26 mouse cellular contexts compared by ENCODE assay signal in genomic region chr13:47133058-47133457, GRCm38 (mm10).
"Had no signal": no experiment of that assay in that cellular context is flagged by ENCODE, and none has a peak within 500 bp of the region (broad histone marks: within the 10 kb centered on the region; RNA-seq: fewer than 3 reads in every experiment).

No protein-coding gene starts in this region.

- H3K27ac ChIP-seq: gastrocnemius, adult 2 months; heart, embryonic 10.5 days; hindbrain, embryonic 10.5 days; hindbrain, embryonic 12.5 days; hindbrain, embryonic 14.5 days; intestine, embryonic 15.5 days; left cerebral cortex, adult 2 months; limb, embryonic 10.5 days; limb, embryonic 12.5 days; liver, embryonic 13.5 days; liver, embryonic 15.5 days had no signal

- H3K9ac ChIP-seq: heart, embryonic 12.5 days; hindbrain, embryonic 12.5 days; hindbrain, embryonic 14.5 days; intestine, embryonic 15.5 days; limb, embryonic 12.5 days; liver, embryonic 13.5 days; liver, embryonic 15.5 days had no signal

- ATAC-seq: hindbrain, embryonic 16.5 days; intestine, embryonic 15.5 days; intestine, postnatal 0 days had no signal

- H3K4me2 ChIP-seq: heart, embryonic 12.5 days; hindbrain, embryonic 12.5 days; hindbrain, embryonic 14.5 days; intestine, embryonic 15.5 days; limb, embryonic 12.5 days; liver, embryonic 11.5 days; liver, embryonic 13.5 days; liver, embryonic 15.5 days had no signal

- H3K4me1 ChIP-seq: hindbrain, embryonic 12.5 days; intestine, embryonic 15.5 days; limb, embryonic 10.5 days; limb, embryonic 12.5 days; liver, embryonic 15.5 days had no signal

- H3K4me3 ChIP-seq: gastrocnemius, adult 2 months; heart, embryonic 10.5 days; heart, embryonic 12.5 days; hindbrain, embryonic 10.5 days; hindbrain, embryonic 12.5 days; intestine, embryonic 15.5 days; left cerebral cortex, adult 2 months; limb, embryonic 10.5 days; limb, embryonic 12.5 days; liver, embryonic 13.5 days; liver, embryonic 15.5 days had no signal

- H3K36me3 ChIP-seq: heart, embryonic 10.5 days; heart, embryonic 12.5 days; hindbrain, embryonic 10.5 days; hindbrain, embryonic 12.5 days; intestine, embryonic 15.5 days; limb, embryonic 10.5 days; limb, embryonic 12.5 days; liver, embryonic 13.5 days had no signal

- H3K9me3 ChIP-seq: heart, embryonic 10.5 days; hindbrain, embryonic 10.5 days; hindbrain, embryonic 12.5 days; intestine, embryonic 15.5 days; limb, embryonic 10.5 days; limb, embryonic 12.5 days; liver, embryonic 13.5 days; liver, embryonic 15.5 days had no signal

- H3K27me3 ChIP-seq: heart, embryonic 12.5 days; hindbrain, embryonic 12.5 days; intestine, embryonic 15.5 days; limb, embryonic 12.5 days; liver, embryonic 15.5 days had no signal

- DNase-seq: gastrocnemius, adult 2 months; gastrocnemius, postnatal 10 days; gastrocnemius, postnatal 25 days; heart, adult 18-20 months; heart, postnatal 10 days; heart, postnatal 4 days; kidney, adult 18-20 months; kidney, adult 8-10 months; kidney, postnatal 10 days; kidney, postnatal 36 days; layer of hippocampus, adult 9-11 months; liver; liver, embryonic 13.5 days had no signal
